Mouse (Mus musculus): ENCODE measurements at regions not wholly inside any gene's neighbourhood (a gene's known extent, or its start where the extent isn't known, plus 50 kb on each side); places are given as distances from the start of the nearest gene placed in this dataset.

GRCm38 (mm10) chr13:102393662-102393970 lies 299.7 kb upstream of the Cd180 start:
- 27% methylated on average over 2 of the region's 2 CpGs for WGBS
- no peak overlapping the region for H3K27ac ChIP-seq
- no peak overlapping the region for H3K4me2 ChIP-seq (replicated peaks)
- H3K9ac ChIP-seq: no peak overlapping the region
- no peaks in the 10 kb centered on the region for H3K9me3 ChIP-seq
- no peak overlapping the region for H3K4me3 ChIP-seq
- H3K36me3 ChIP-seq: no peaks in the 10 kb centered on the region
- no peaks in the 10 kb centered on the region for H3K27me3 ChIP-seq (replicated peaks)
- 0 out of 2 replicates have a peak, but pooled peaks have one; percentile 21 for ATAC-seq (ENCODE audit: low FRiP score, low read depth)
- H3K4me1 ChIP-seq: peaks cover 12% of the 10 kb centered on the region

GRCm38 (mm10) chr13:102394057-102394456 lies 299.3 kb upstream of the Cd180 start:
- 59% methylated on average over 3 of the region's 3 CpGs for WGBS

GRCm38 (mm10) chr13:102397411-102397810 lies 295.9 kb upstream of the Cd180 start:
- H3K4me2 ChIP-seq (replicated peaks): no peak overlapping the region
- H3K27me3 ChIP-seq (replicated peaks): no peaks in the 10 kb centered on the region
- ATAC-seq (ENCODE audit: low FRiP score, low read depth): no peak
- H3K36me3 ChIP-seq: no peaks in the 10 kb centered on the region
- peaks cover 12% of the 10 kb centered on the region for H3K4me1 ChIP-seq
- no peaks in the 10 kb centered on the region for H3K9me3 ChIP-seq
- no peak overlapping the region for H3K4me3 ChIP-seq
- H3K9ac ChIP-seq: no peak overlapping the region
- H3K27ac ChIP-seq: no peak overlapping the region
- WGBS: 92% methylated on average over 4 of the region's 4 CpGs

More at GRCm38 (mm10) chr13:102394057-102394456, 299.3 kb upstream of the Cd180 start:
- ATAC-seq (ENCODE audit: low FRiP score, low read depth): no peak
- no peaks in the 10 kb centered on the region for H3K36me3 ChIP-seq
- no peak overlapping the region for H3K4me2 ChIP-seq (replicated peaks)
- H3K9ac ChIP-seq: no peak overlapping the region
- no peaks in the 10 kb centered on the region for H3K9me3 ChIP-seq
- H3K4me1 ChIP-seq: peaks cover 12% of the 10 kb centered on the region
- no peak overlapping the region for H3K4me3 ChIP-seq
- no peaks in the 10 kb centered on the region for H3K27me3 ChIP-seq (replicated peaks)
- H3K27ac ChIP-seq: no peak overlapping the region

GRCm38 (mm10) chr13:102411840-102412239 lies 281.5 kb upstream of the Cd180 start:
- H3K36me3 ChIP-seq: no peaks in the 10 kb centered on the region
- ATAC-seq (ENCODE audit: low FRiP score, low read depth): no peak
- no peak overlapping the region for H3K4me2 ChIP-seq (replicated peaks)
- H3K9ac ChIP-seq: no peak overlapping the region
- no peak overlapping the region for H3K27ac ChIP-seq
- no peaks in the 10 kb centered on the region for H3K4me1 ChIP-seq
- 78% methylated on average over 4 of the region's 4 CpGs for WGBS
- H3K9me3 ChIP-seq: no peaks in the 10 kb centered on the region
- no peaks in the 10 kb centered on the region for H3K27me3 ChIP-seq (replicated peaks)
- no peak overlapping the region for H3K4me3 ChIP-seq

GRCm38 (mm10) chr13:102434372-102434954 lies 258.9 kb upstream of the Cd180 start:
- no peak overlapping the region for H3K27ac ChIP-seq
- no peaks in the 10 kb centered on the region for H3K4me1 ChIP-seq
- H3K27me3 ChIP-seq (replicated peaks): no peaks in the 10 kb centered on the region
- no peak for ATAC-seq (ENCODE audit: low FRiP score, low read depth)
- no peaks in the 10 kb centered on the region for H3K9me3 ChIP-seq
- WGBS: 62% methylated on average over 3 of the region's 3 CpGs
- no peak overlapping the region for H3K9ac ChIP-seq
- H3K36me3 ChIP-seq: no peaks in the 10 kb centered on the region
- H3K4me3 ChIP-seq: no peak overlapping the region
- H3K4me2 ChIP-seq (replicated peaks): no peak overlapping the region

- 78% methylated on average over 2 of the region's 2 CpGs for WGBS
Measured at GRCm38 (mm10) chr13:102442676-102443075, 250.7 kb upstream of the Cd180 start.

GRCm38 (mm10) chr13:102447310-102447709 lies 246.0 kb upstream of the Cd180 start:
- 0 out of 2 replicates have a peak, but pooled peaks cover 3% of the 10 kb centered on the region for H3K4me1 ChIP-seq
- no peak overlapping the region for H3K4me2 ChIP-seq (replicated peaks)
- no peak overlapping the region for H3K27ac ChIP-seq
- ATAC-seq (ENCODE audit: low FRiP score, low read depth): no peak
- H3K36me3 ChIP-seq: no peaks in the 10 kb centered on the region
- WGBS: 88% methylated on average over 5 of the region's 5 CpGs
- no peaks in the 10 kb centered on the region for H3K27me3 ChIP-seq (replicated peaks)
- no peak overlapping the region for H3K4me3 ChIP-seq
- H3K9ac ChIP-seq: no peak overlapping the region
- H3K9me3 ChIP-seq: no peaks in the 10 kb centered on the region

More at GRCm38 (mm10) chr13:102442676-102443075, 250.7 kb upstream of the Cd180 start:
- no peak overlapping the region for H3K9ac ChIP-seq
- no peak for ATAC-seq (ENCODE audit: low FRiP score, low read depth)
- no peak overlapping the region for H3K27ac ChIP-seq
- H3K4me2 ChIP-seq (replicated peaks): no peak overlapping the region
- H3K4me3 ChIP-seq: no peak overlapping the region
- H3K4me1 ChIP-seq: no peaks in the 10 kb centered on the region
- H3K9me3 ChIP-seq: no peaks in the 10 kb centered on the region
- H3K27me3 ChIP-seq (replicated peaks): no peaks in the 10 kb centered on the region
- H3K36me3 ChIP-seq: no peaks in the 10 kb centered on the region

- Histone ChIP-seq H3K9ac (no peak overlapping the region), H3K27ac (no peak overlapping the region), H3K4me2 (replicated peaks) (no peak overlapping the region), H3K36me3 (no peaks in the 10 kb centered on the region), H3K4me3 (no peak overlapping the region), H3K4me1 (0 out of 2 replicates have a peak, but pooled peaks cover 3% of the 10 kb centered on the region), H3K9me3 (no peaks in the 10 kb centered on the region), H3K27me3 (replicated peaks) (no peaks in the 10 kb centered on the region)
- 11% methylated on average over 8 of the region's 8 CpGs for WGBS
- no peak for ATAC-seq (ENCODE audit: low FRiP score, low read depth)
Measured at GRCm38 (mm10) chr13:102449416-102450121, 243.8 kb upstream of the Cd180 start.

GRCm38 (mm10) chr13:102451176-102451575 lies 242.2 kb upstream of the Cd180 start:
- no peak overlapping the region for H3K4me2 ChIP-seq (replicated peaks)
- 85% methylated on average over 7 of the region's 7 CpGs for WGBS
- no peaks in the 10 kb centered on the region for H3K27me3 ChIP-seq (replicated peaks)

GRCm38 (mm10) chr13:102458711-102459110 lies 234.6 kb upstream of the Cd180 start:
- H3K4me1 ChIP-seq: no peaks in the 10 kb centered on the region
- no peak overlapping the region for H3K9ac ChIP-seq
- no peaks in the 10 kb centered on the region for H3K27me3 ChIP-seq (replicated peaks)
- no peaks in the 10 kb centered on the region for H3K9me3 ChIP-seq
- H3K4me2 ChIP-seq (replicated peaks): no peak overlapping the region
- ATAC-seq (ENCODE audit: low FRiP score, low read depth): no peak
- no peak overlapping the region for H3K27ac ChIP-seq
- H3K36me3 ChIP-seq: no peaks in the 10 kb centered on the region
- H3K4me3 ChIP-seq: no peak overlapping the region
- WGBS: 61% methylated on average over 2 of the region's 2 CpGs

More at GRCm38 (mm10) chr13:102451176-102451575, 242.2 kb upstream of the Cd180 start:
- H3K27ac ChIP-seq: no peak overlapping the region
- 0 out of 2 replicates have a peak, but pooled peaks cover 3% of the 10 kb centered on the region for H3K4me1 ChIP-seq
- no peak overlapping the region for H3K9ac ChIP-seq
- H3K36me3 ChIP-seq: no peaks in the 10 kb centered on the region
- ATAC-seq (ENCODE audit: low FRiP score, low read depth): no peak
- no peak overlapping the region for H3K4me3 ChIP-seq
- H3K9me3 ChIP-seq: no peaks in the 10 kb centered on the region

- no peaks in the 10 kb centered on the region for H3K27me3 ChIP-seq (replicated peaks)
- 92% methylated on average over 2 of the region's 2 CpGs for WGBS
- H3K36me3 ChIP-seq: no peaks in the 10 kb centered on the region
- H3K4me3 ChIP-seq: no peak overlapping the region
- no peaks in the 10 kb centered on the region for H3K9me3 ChIP-seq
- H3K4me2 ChIP-seq (replicated peaks): no peak overlapping the region
- ATAC-seq (ENCODE audit: low FRiP score, low read depth): no peak
- H3K9ac ChIP-seq: no peak overlapping the region
- no peaks in the 10 kb centered on the region for H3K4me1 ChIP-seq
- H3K27ac ChIP-seq: no peak overlapping the region
Measured at GRCm38 (mm10) chr13:102463993-102464392, 229.4 kb upstream of the Cd180 start.

GRCm38 (mm10) chr13:102481906-102482305 lies 211.5 kb upstream of the Cd180 start:
- 89% methylated on average over 3 of the region's 3 CpGs for WGBS
- Histone ChIP-seq H3K27ac (no peak overlapping the region), H3K4me2 (replicated peaks) (no peak overlapping the region), H3K36me3 (no peaks in the 10 kb centered on the region), H3K4me3 (no peak overlapping the region), H3K27me3 (replicated peaks) (no peaks in the 10 kb centered on the region), H3K9me3 (no peaks in the 10 kb centered on the region), H3K9ac (no peak overlapping the region), H3K4me1 (no peaks in the 10 kb centered on the region)
- ATAC-seq (ENCODE audit: low FRiP score, low read depth): no peak

- no peaks in the 10 kb centered on the region for H3K4me1 ChIP-seq
- no peak overlapping the region for H3K9ac ChIP-seq
- 90% methylated on average over 3 of the region's 3 CpGs for WGBS
- H3K27me3 ChIP-seq (replicated peaks): no peaks in the 10 kb centered on the region
- no peak overlapping the region for H3K4me2 ChIP-seq (replicated peaks)
- H3K27ac ChIP-seq: no peak overlapping the region
- no peak for ATAC-seq (ENCODE audit: low FRiP score, low read depth)
- H3K36me3 ChIP-seq: no peaks in the 10 kb centered on the region
- no peaks in the 10 kb centered on the region for H3K9me3 ChIP-seq
- no peak overlapping the region for H3K4me3 ChIP-seq
Measured at GRCm38 (mm10) chr13:102482451-102482850, 210.9 kb upstream of the Cd180 start.
